14 mouse cellular contexts compared by ENCODE assay signal in genomic region chr5:21496881-21497280, GRCm38 (mm10). TPM values are rescaled to one million over a fixed set of nuclear protein-coding genes. Genes with fewer than 3 reads are reported as not detected.
A peak's percentile ranks its signal among the peaks of the same experiment; 100 is the strongest.
DNase-seq lines count a peak whose midpoint lies in the region; ATAC-seq lines count a peak whose summit lies in the region.
"Had no signal": no experiment of that assay in that cellular context is flagged by ENCODE, and none has a peak within 500 bp of the region (broad histone marks: within the 10 kb centered on the region; RNA-seq: fewer than 3 reads in every experiment).

No protein-coding gene starts in this region.

- peaks cover 32% of the 10 kb centered on the region for H3K4me1 ChIP-seq in embryonic facial prominence, embryonic 12.5 days
- peaks cover 26% of the 10 kb centered on the region for H3K4me1 ChIP-seq in limb, embryonic 12.5 days (replicated peaks)
- H3K4me1 ChIP-seq in midbrain, embryonic 16.5 days (ENCODE audit: control insufficient read depth, insufficient read depth, low read length) = no peaks in the 10 kb centered on the region
- H3K4me1 ChIP-seq in kidney, embryonic 16.5 days (ENCODE audit: insufficient read depth, low read length) = peaks cover 15% of the 10 kb centered on the region

- H3K9ac ChIP-seq in embryonic facial prominence, embryonic 12.5 days = no peak overlapping the region
- no peak overlapping the region for H3K9ac ChIP-seq in limb, embryonic 12.5 days (replicated peaks)
- no peak overlapping the region for H3K9ac ChIP-seq in midbrain, embryonic 16.5 days (ENCODE audit: low read depth, low read length)
- H3K9ac ChIP-seq in kidney, embryonic 16.5 days (replicated peaks; ENCODE audit: low read length) = no peak overlapping the region
- H3K9ac ChIP-seq: liver, embryonic 14.5 days had no signal

- no peaks in the 10 kb centered on the region for H3K9me3 ChIP-seq in embryonic facial prominence, embryonic 12.5 days
- no peaks in the 10 kb centered on the region for H3K9me3 ChIP-seq in limb, embryonic 12.5 days
- no peaks in the 10 kb centered on the region for H3K9me3 ChIP-seq in midbrain, embryonic 16.5 days (replicated peaks; ENCODE audit: control insufficient read depth, low read length, poor library complexity, severe bottlenecking)
- H3K9me3 ChIP-seq in kidney, embryonic 16.5 days (ENCODE audit: low read length) = no peaks in the 10 kb centered on the region

- H3K4me2 ChIP-seq in embryonic facial prominence, embryonic 12.5 days (replicated peaks) = no peak overlapping the region
- H3K4me2 ChIP-seq in limb, embryonic 12.5 days = no peak overlapping the region
- H3K4me2 ChIP-seq in midbrain, embryonic 16.5 days (ENCODE audit: low read length) = no peak overlapping the region
- H3K4me2 ChIP-seq in kidney, embryonic 16.5 days (replicated peaks; ENCODE audit: low read depth, low read length) = no peak overlapping the region

- peak; percentile 55 for DNase-seq in NIH3T3 (ENCODE audit: low read depth)
- peak; percentile 40 to 51 for DNase-seq in heart, adult 9 months (ENCODE audit: low spot score in 2 of 2)
- DNase-seq in kidney, adult 11 months = no peak
- DNase-seq: adrenal gland, postnatal 10 days; cerebellum, adult 18-20 months; kidney, postnatal 14 days; layer of hippocampus, adult 9-11 months had no signal

- H3K4me3 ChIP-seq in embryonic facial prominence, embryonic 12.5 days = no peak overlapping the region
- no peak overlapping the region for H3K4me3 ChIP-seq in limb, embryonic 12.5 days (replicated peaks)
- no peak overlapping the region for H3K4me3 ChIP-seq in midbrain, embryonic 16.5 days (ENCODE audit: low read depth, low read length)
- H3K4me3 ChIP-seq in kidney, embryonic 16.5 days (ENCODE audit: low read length) = no peak overlapping the region

- H3K36me3 ChIP-seq in embryonic facial prominence, embryonic 12.5 days = no peaks in the 10 kb centered on the region
- H3K36me3 ChIP-seq in limb, embryonic 12.5 days = no peaks in the 10 kb centered on the region
- no peaks in the 10 kb centered on the region for H3K36me3 ChIP-seq in midbrain, embryonic 16.5 days (ENCODE audit: control insufficient read depth, insufficient read depth, low read length)
- no peaks in the 10 kb centered on the region for H3K36me3 ChIP-seq in kidney, embryonic 16.5 days (ENCODE audit: insufficient read depth, low read length)

- H3K27me3 ChIP-seq in embryonic facial prominence, embryonic 12.5 days = no peaks in the 10 kb centered on the region
- H3K27me3 ChIP-seq in limb, embryonic 12.5 days = no peaks in the 10 kb centered on the region
- H3K27me3 ChIP-seq in midbrain, embryonic 16.5 days (ENCODE audit: control insufficient read depth, insufficient read depth, low read depth, low read length) = no peaks in the 10 kb centered on the region
- no peaks in the 10 kb centered on the region for H3K27me3 ChIP-seq in kidney, embryonic 16.5 days (ENCODE audit: insufficient read depth, low read length)

- 43% methylated on average over 3 of the region's 3 CpGs for WGBS in embryonic facial prominence, embryonic 12.5 days
- WGBS in limb, embryonic 12.5 days = 34% methylated on average over 3 of the region's 3 CpGs
- WGBS in midbrain, embryonic 16.5 days = 65% methylated on average over 3 of the region's 3 CpGs
- WGBS in kidney, embryonic 16.5 days = 71% methylated on average over 3 of the region's 3 CpGs

- no peak for ATAC-seq in embryonic facial prominence, embryonic 12.5 days (ENCODE audit: insufficient number of reproducible peaks, insufficient read depth, low FRiP score, low TSS enrichment)
- ATAC-seq in limb, embryonic 12.5 days (ENCODE audit: insufficient number of reproducible peaks, insufficient read depth, low FRiP score, low TSS enrichment, low read depth) = no peak
- ATAC-seq in midbrain, embryonic 16.5 days = no peak
- ATAC-seq in kidney, embryonic 16.5 days (ENCODE audit: low FRiP score, low TSS enrichment) = no peak
- ATAC-seq: forebrain, embryonic 14.5 days; hindbrain, postnatal 0 days had no signal

- peak overlapping the region; percentile 75 for H3K27ac ChIP-seq in embryonic facial prominence, embryonic 12.5 days
- H3K27ac ChIP-seq in limb, embryonic 12.5 days = peak overlapping the region; percentile 72
- no peak overlapping the region for H3K27ac ChIP-seq in midbrain, embryonic 16.5 days (ENCODE audit: low read length)
- H3K27ac ChIP-seq in kidney, embryonic 16.5 days (ENCODE audit: low read length) = no peak overlapping the region
- H3K27ac ChIP-seq: hindbrain, postnatal 0 days; liver, embryonic 14.5 days had no signal

RNA-seq across cellular contexts. Expression of gene Lrrc17, which starts 46.5 kb away (rescaled TPM):
- 85.1 and 88.5 TPM in 2 replicates for polyA plus RNA-seq in embryonic facial prominence, embryonic 12.5 days (2016; fragmentation: Nextera tagmentation; extraction: Ambion mirVana)
- polyA plus RNA-seq in limb, embryonic 12.5 days (2016; fragmentation: Nextera tagmentation; extraction: Ambion mirVana) = 51.3 and 61.0 TPM in 2 replicates
- polyA plus RNA-seq in midbrain, embryonic 16.5 days (2015; fragmentation: Nextera tagmentation; extraction: Ambion mirVana) = 4.6 TPM in 2 replicates
- 43.8 and 48.5 TPM in 2 replicates for polyA plus RNA-seq in kidney, embryonic 16.5 days (2015; fragmentation: Nextera tagmentation; extraction: Ambion mirVana)

Comparison
In these comparisons a context has a peak if more than half of its experiments do, and no peak if none do; other contexts are left out.
1. H3K27ac ChIP-seq: peak in embryonic facial prominence, embryonic 12.5 days (single experiment) and limb, embryonic 12.5 days (single experiment); none in midbrain, embryonic 16.5 days (single experiment) and kidney, embryonic 16.5 days (single experiment).